Mouse (Mus musculus): ENCODE data around the gene Ptdss2. TPM values are rescaled to one million over a fixed set of nuclear protein-coding genes. Genes with fewer than 3 reads are reported as not detected.

Ptdss2 gene
- polyA plus RNA-seq, 1 experiment from 2014 or later, result 65.6 TPM

GRCm38 (mm10) chr7:141090228-141090627 is 32.0 kb upstream of the Ptdss2 start:
- no peaks in the 10 kb centered on the region for H3K9me3 ChIP-seq (ENCODE audit: control insufficient read depth, low read length)
- peaks cover 4% of the 10 kb centered on the region in 2 experiments; a peak in 2 of 4 replicates for H3K4me1 ChIP-seq (ENCODE audit: control insufficient read depth in 2 of 2, insufficient read depth in 2 of 2, low read length in 2 of 2)
- H3K36me3 ChIP-seq (ENCODE audit: control insufficient read depth, insufficient read depth, low read length), result no peaks in the 10 kb centered on the region
- H3K9ac ChIP-seq (ENCODE audit: low read length), result no peak overlapping the region
- no peak overlapping the region for H3K4me3 ChIP-seq (ENCODE audit: control insufficient read depth in 1 of 2, insufficient read depth in 1 of 2, low read depth in 1 of 2, low read length in 2 of 2)
- no peak overlapping the region for H3K27ac ChIP-seq (replicated peaks in 1 of 2; ENCODE audit: control insufficient read depth in 1 of 2, insufficient read depth in 1 of 2, low read depth in 2 of 2, low read length in 2 of 2)
- H3K4me2 ChIP-seq (ENCODE audit: low read length), result no peak overlapping the region
- H3K27me3 ChIP-seq (ENCODE audit: control insufficient read depth, insufficient read depth, low read length), result peaks cover 43% of the 10 kb centered on the region
- ATAC-seq (ENCODE audit: insufficient number of reproducible peaks, insufficient read depth, low FRiP score, low read depth), result no peak
- 60% methylated on average over 8 of the region's 8 CpGs for WGBS

DNA sequence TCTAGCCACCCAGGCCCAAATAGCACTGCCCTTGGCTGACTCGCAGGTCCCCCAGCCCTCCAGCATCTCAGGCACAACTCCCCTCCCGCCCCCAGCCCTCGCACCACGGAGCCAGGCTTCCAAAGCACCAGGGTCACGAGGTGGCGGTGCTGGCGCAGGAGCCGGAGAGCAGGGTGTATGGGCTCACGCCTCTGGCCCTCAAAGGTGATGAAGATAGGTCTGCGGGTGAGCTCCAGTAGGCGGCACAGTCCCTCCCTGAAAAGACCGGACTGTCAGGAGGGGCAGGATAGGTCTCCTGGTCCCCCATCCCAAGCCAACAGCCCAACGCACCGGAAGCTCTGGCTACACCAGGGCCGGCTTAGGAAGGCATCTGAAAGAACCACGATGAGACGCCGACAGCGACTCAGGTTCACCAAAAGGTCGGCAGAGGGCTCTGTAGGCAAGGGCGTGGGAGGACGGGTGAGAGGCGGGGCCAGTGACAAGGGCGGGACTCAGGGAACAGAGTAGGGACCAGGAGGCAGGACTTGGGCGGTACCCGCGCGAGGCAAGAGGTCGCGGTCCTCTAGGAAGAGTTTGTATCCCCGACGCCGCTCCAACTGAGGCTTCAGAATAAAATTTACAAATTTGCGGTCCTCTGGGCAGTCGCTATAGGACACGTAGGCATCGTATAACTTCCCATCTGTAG is 30.0 kb upstream of the Ptdss2 start:
- Histone ChIP-seq H3K4me3 (ENCODE audit: control insufficient read depth in 1 of 2, insufficient read depth in 1 of 2, low read depth in 1 of 2, low read length in 2 of 2) (peak overlapping the region; percentile 9 to 12; a peak in 1 of 4 replicates), H3K9me3 (ENCODE audit: control insufficient read depth, low read length) (no peaks in the 10 kb centered on the region), H3K9ac (ENCODE audit: low read length) (no peak overlapping the region), H3K4me2 (ENCODE audit: low read length) (peak overlapping the region; percentile 58), H3K27me3 (ENCODE audit: control insufficient read depth, insufficient read depth, low read length) (peaks cover 41% of the 10 kb centered on the region), H3K27ac (replicated peaks in 1 of 2; ENCODE audit: control insufficient read depth in 1 of 2, insufficient read depth in 1 of 2, low read depth in 2 of 2, low read length in 2 of 2) (no peak overlapping the region), H3K4me1 (ENCODE audit: control insufficient read depth in 2 of 2, insufficient read depth in 2 of 2, low read length in 2 of 2) (peaks cover 4 to 6% of the 10 kb centered on the region in 2 experiments; a peak in 2 of 4 replicates), H3K36me3 (ENCODE audit: control insufficient read depth, insufficient read depth, low read length) (no peaks in the 10 kb centered on the region)
- WGBS, result 6% methylated on average over 37 of the region's 37 CpGs
- peak; percentile 73 for ATAC-seq (ENCODE audit: insufficient number of reproducible peaks, insufficient read depth, low FRiP score, low read depth)

DNA sequence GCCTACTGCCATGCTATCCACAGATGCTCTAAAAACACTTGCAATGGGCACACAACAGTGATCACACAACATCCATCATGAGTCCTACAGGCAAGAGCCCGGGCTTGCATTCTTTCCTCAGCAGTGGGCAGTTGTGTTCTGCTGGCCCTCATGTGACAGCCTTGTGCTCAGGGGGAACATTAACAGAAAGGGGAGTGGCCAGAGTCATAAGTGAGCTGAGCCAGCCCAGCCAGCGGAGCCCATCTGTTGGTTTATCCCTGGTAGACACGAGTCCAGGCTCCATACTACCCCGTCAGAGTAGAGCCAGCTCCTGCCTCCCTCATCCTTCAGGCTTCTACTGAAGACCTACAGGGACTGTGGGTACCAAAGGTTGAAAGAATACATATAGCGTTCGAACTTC is 28.2 kb upstream of the Ptdss2 start:
- 84% methylated on average over 6 of the region's 6 CpGs for WGBS
- H3K27me3 ChIP-seq (ENCODE audit: control insufficient read depth, insufficient read depth, low read length), result peaks cover 31% of the 10 kb centered on the region

DNA sequence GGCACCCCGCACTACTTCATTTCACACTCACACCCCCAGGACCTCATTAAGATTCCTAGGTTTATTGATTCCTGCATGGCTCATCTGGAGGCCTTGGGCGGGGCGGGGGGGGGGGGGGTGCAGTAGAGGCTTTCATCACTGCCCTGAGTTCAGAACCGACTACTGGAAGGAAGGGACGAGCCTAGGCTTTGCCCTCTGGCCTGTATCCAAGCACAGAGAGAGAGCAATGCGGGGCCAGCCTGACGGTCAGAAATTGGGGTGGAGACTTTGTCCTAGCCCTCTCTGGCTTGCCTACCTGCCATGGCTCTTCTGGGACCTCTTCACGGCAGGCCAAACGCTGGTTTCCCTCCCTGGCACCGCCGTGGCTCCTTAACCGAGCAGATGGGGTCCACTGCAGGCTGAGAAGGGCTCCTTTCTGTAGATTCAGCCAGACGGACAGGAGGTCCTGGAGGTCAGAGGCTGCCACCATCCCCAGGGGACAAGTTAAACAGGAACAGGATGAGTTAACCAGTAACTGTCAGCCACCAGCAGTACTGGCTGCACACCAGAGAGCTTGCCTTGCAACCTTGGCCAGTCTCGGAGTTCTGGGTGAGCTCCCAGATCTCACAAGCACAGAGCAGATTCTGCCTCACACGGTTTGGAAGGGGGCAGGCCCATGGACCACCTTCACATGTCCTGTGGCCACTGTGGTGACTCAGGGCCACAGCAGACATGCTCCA is 27.5 kb upstream of the Ptdss2 start:
- Histone ChIP-seq H3K4me3 (ENCODE audit: control insufficient read depth in 1 of 2, insufficient read depth in 1 of 2, low read depth in 1 of 2, low read length in 2 of 2) (no peak overlapping the region), H3K36me3 (ENCODE audit: control insufficient read depth, insufficient read depth, low read length) (no peaks in the 10 kb centered on the region), H3K9ac (ENCODE audit: low read length) (no peak overlapping the region), H3K4me1 (ENCODE audit: control insufficient read depth in 2 of 2, insufficient read depth in 2 of 2, low read length in 2 of 2) (peaks cover 6 to 7% of the 10 kb centered on the region in 2 experiments; a peak in 2 of 4 replicates), H3K9me3 (ENCODE audit: control insufficient read depth, low read length) (no peaks in the 10 kb centered on the region), H3K27me3 (ENCODE audit: control insufficient read depth, insufficient read depth, low read length) (peaks cover 31% of the 10 kb centered on the region), H3K27ac (replicated peaks in 1 of 2; ENCODE audit: control insufficient read depth in 1 of 2, insufficient read depth in 1 of 2, low read depth in 2 of 2, low read length in 2 of 2) (no peak overlapping the region), H3K4me2 (ENCODE audit: low read length) (no peak overlapping the region)
- 62% methylated on average over 15 of the region's 15 CpGs for WGBS
- no peak for ATAC-seq (ENCODE audit: insufficient number of reproducible peaks, insufficient read depth, low FRiP score, low read depth)

More for the DNA sequence above, 28.2 kb upstream of the Ptdss2 start:
- Histone ChIP-seq H3K36me3 (ENCODE audit: control insufficient read depth, insufficient read depth, low read length) (no peaks in the 10 kb centered on the region), H3K9ac (ENCODE audit: low read length) (no peak overlapping the region), H3K4me3 (ENCODE audit: control insufficient read depth in 1 of 2, insufficient read depth in 1 of 2, low read depth in 1 of 2, low read length in 2 of 2) (no peak overlapping the region), H3K9me3 (ENCODE audit: control insufficient read depth, low read length) (no peaks in the 10 kb centered on the region), H3K4me2 (ENCODE audit: low read length) (no peak overlapping the region), H3K4me1 (ENCODE audit: control insufficient read depth in 2 of 2, insufficient read depth in 2 of 2, low read length in 2 of 2) (peaks cover 4 to 6% of the 10 kb centered on the region in 2 experiments; a peak in 2 of 4 replicates), H3K27ac (replicated peaks in 1 of 2; ENCODE audit: control insufficient read depth in 1 of 2, insufficient read depth in 1 of 2, low read depth in 2 of 2, low read length in 2 of 2) (no peak overlapping the region)
- no peak for ATAC-seq (ENCODE audit: insufficient number of reproducible peaks, insufficient read depth, low FRiP score, low read depth)

DNA sequence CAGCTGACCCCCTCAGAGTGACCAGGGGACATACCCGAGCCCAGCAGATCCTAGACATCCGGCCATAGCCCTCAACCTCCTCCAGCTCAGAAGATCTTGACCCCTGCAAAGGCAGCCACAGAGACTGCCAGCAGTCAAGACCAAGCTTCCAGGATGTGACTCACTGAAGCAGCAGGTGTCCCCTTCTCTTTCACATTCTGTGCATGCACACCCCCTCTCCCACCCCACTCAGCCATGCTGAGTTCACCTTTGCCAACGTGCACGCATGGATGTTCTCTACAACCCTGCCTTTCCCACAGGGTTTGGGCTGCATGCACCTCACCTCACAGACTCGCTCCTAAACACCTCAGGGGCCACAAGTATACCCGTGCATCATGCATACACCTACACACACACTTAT is 26.2 kb upstream of the Ptdss2 start:
- Histone ChIP-seq H3K27ac (replicated peaks in 1 of 2; ENCODE audit: control insufficient read depth in 1 of 2, insufficient read depth in 1 of 2, low read depth in 2 of 2, low read length in 2 of 2) (0 out of 4 replicates have a peak overlapping the region, but pooled peaks of 1 of the 2 experiments have one; percentile 38), H3K9me3 (ENCODE audit: control insufficient read depth, low read length) (no peaks in the 10 kb centered on the region), H3K27me3 (ENCODE audit: control insufficient read depth, insufficient read depth, low read length) (peaks cover 35% of the 10 kb centered on the region)

DNA sequence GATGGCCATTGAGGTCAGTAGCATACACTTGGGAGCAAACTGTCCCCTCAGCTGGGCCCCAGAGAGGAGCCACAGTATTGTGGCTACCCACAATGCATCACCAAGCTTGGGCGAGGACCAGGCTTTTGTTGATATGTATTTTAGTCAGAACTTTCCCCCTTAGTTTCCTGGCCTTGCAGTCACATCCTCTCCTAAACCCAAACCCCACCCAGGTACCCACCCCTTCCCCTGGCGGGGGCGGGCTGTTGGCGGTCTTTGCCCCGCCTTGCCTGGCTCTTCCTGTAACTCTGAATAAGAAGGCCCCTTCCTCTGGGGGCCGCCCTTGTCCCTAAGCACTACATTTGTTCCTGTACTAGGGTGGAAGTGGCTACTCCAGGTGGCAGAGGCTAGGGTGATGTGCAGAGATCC is 25.5 kb upstream of the Ptdss2 start:
- Histone ChIP-seq H3K27me3 (ENCODE audit: control insufficient read depth, insufficient read depth, low read length) (peaks cover 35% of the 10 kb centered on the region), H3K9me3 (ENCODE audit: control insufficient read depth, low read length) (no peaks in the 10 kb centered on the region), H3K27ac (replicated peaks in 1 of 2; ENCODE audit: control insufficient read depth in 1 of 2, insufficient read depth in 1 of 2, low read depth in 2 of 2, low read length in 2 of 2) (0 out of 4 replicates have a peak overlapping the region, but pooled peaks of 1 of the 2 experiments have one; percentile 38), H3K36me3 (ENCODE audit: control insufficient read depth, insufficient read depth, low read length) (no peaks in the 10 kb centered on the region), H3K4me2 (ENCODE audit: low read length) (peak overlapping the region; percentile 38; the same call in 1 of the 2 replicates), H3K9ac (ENCODE audit: low read length) (no peak overlapping the region), H3K4me1 (ENCODE audit: control insufficient read depth in 2 of 2, insufficient read depth in 2 of 2, low read length in 2 of 2) (peaks cover 9 to 16% of the 10 kb centered on the region in 2 experiments; a peak in 2 of 4 replicates), H3K4me3 (ENCODE audit: control insufficient read depth in 1 of 2, insufficient read depth in 1 of 2, low read depth in 1 of 2, low read length in 2 of 2) (0 out of 4 replicates have a peak overlapping the region, but pooled peaks of 1 of the 2 experiments have one; percentile 2)
- 41% methylated on average over 6 of the region's 6 CpGs for WGBS
- peak; percentile 12; the same call in 1 of the 2 replicates for ATAC-seq (ENCODE audit: insufficient number of reproducible peaks, insufficient read depth, low FRiP score, low read depth)

More for the DNA sequence above, 26.2 kb upstream of the Ptdss2 start:
- Histone ChIP-seq H3K4me2 (ENCODE audit: low read length) (peak overlapping the region; percentile 38; the same call in 1 of the 2 replicates), H3K36me3 (ENCODE audit: control insufficient read depth, insufficient read depth, low read length) (no peaks in the 10 kb centered on the region), H3K4me3 (ENCODE audit: control insufficient read depth in 1 of 2, insufficient read depth in 1 of 2, low read depth in 1 of 2, low read length in 2 of 2) (0 out of 4 replicates have a peak overlapping the region, but pooled peaks of 1 of the 2 experiments have one; percentile 2), H3K9ac (ENCODE audit: low read length) (no peak overlapping the region), H3K4me1 (ENCODE audit: control insufficient read depth in 2 of 2, insufficient read depth in 2 of 2, low read length in 2 of 2) (peaks cover 9 to 16% of the 10 kb centered on the region in 2 experiments; a peak in 2 of 4 replicates)
- no peak for ATAC-seq (ENCODE audit: insufficient number of reproducible peaks, insufficient read depth, low FRiP score, low read depth)
- 75% methylated on average over 6 of the region's 6 CpGs for WGBS

- H3K9me3 ChIP-seq (ENCODE audit: control insufficient read depth, low read length), result no peaks in the 10 kb centered on the region
- H3K36me3 ChIP-seq (ENCODE audit: control insufficient read depth, insufficient read depth, low read length), result no peaks in the 10 kb centered on the region
- 71% methylated on average over 5 of the region's 5 CpGs for WGBS
- H3K4me2 ChIP-seq (ENCODE audit: low read length), result no peak overlapping the region
- H3K27me3 ChIP-seq (ENCODE audit: control insufficient read depth, insufficient read depth, low read length), result peaks cover 37% of the 10 kb centered on the region
- ATAC-seq (ENCODE audit: insufficient number of reproducible peaks, insufficient read depth, low FRiP score, low read depth), result no peak
- no peak overlapping the region for H3K27ac ChIP-seq (replicated peaks in 1 of 2; ENCODE audit: control insufficient read depth in 1 of 2, insufficient read depth in 1 of 2, low read depth in 2 of 2, low read length in 2 of 2)
- no peak overlapping the region for H3K4me3 ChIP-seq (ENCODE audit: control insufficient read depth in 1 of 2, insufficient read depth in 1 of 2, low read depth in 1 of 2, low read length in 2 of 2)
- H3K4me1 ChIP-seq (ENCODE audit: control insufficient read depth in 2 of 2, insufficient read depth in 2 of 2, low read length in 2 of 2), result peaks cover 9 to 16% of the 10 kb centered on the region in 2 experiments; a peak in 2 of 4 replicates
- H3K9ac ChIP-seq (ENCODE audit: low read length), result no peak overlapping the region
These were observed 25.0 kb upstream of the Ptdss2 start for GRCm38 (mm10) chr7:141097177-141097576.
